Mouse (Mus musculus): ENCODE results near the gene Cacna1d. TPM values are rescaled to one million over a fixed set of nuclear protein-coding genes. Genes with fewer than 3 reads are reported as not detected.

Gene Cacna1d
- total RNA-seq, 2 experiments from 2014 or later: 50.9 to 52.4 TPM

- no peak for DNase-seq (ENCODE audit: low spot score in 2 of 2)
Measured at GRCm38 (mm10) chr14:30372878-30373277, 118.4 kb downstream of the Cacna1d start.

GRCm38 (mm10) chr14:30371070-30371469 lies 120.2 kb downstream of the Cacna1d start:
- no peak for DNase-seq (ENCODE audit: low spot score in 2 of 2)

- peak in 1 of 2 experiments; percentile 6 for DNase-seq (ENCODE audit: low spot score in 2 of 2)
Measured at GRCm38 (mm10) chr14:30367074-30367473, 124.2 kb downstream of the Cacna1d start.

DNA sequence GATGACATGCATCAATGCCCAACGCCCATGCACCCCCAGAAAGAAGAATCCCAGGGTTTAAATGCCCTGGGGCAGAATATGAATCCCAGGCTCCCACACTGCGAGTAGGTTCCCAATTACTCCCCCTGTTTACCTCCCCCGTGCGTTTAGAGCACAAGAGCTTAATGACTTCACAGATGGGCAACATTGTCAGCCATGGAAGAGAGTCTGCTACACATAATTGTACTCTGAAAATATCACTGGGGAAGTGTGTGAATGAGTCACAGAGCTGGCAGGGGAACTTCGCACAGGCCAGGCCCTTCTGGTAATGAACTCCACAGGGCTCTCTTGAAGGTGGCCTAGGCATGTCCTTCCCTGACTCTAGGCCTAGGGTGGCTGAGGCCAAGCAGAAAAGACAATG lies 125.4 kb downstream of the Cacna1d start:
- peak; percentile 30 to 45 for DNase-seq (ENCODE audit: low spot score in 2 of 2)

- DNase-seq (ENCODE audit: low spot score in 2 of 2): peak in 1 of 2 experiments; percentile 5
Measured at GRCm38 (mm10) chr14:30363487-30364167, 127.6 kb downstream of the Cacna1d start.

GRCm38 (mm10) chr14:30362370-30362769 lies 128.9 kb downstream of the Cacna1d start:
- DNase-seq (ENCODE audit: low spot score in 2 of 2): peak in 1 of 2 experiments; percentile 7

DNA sequence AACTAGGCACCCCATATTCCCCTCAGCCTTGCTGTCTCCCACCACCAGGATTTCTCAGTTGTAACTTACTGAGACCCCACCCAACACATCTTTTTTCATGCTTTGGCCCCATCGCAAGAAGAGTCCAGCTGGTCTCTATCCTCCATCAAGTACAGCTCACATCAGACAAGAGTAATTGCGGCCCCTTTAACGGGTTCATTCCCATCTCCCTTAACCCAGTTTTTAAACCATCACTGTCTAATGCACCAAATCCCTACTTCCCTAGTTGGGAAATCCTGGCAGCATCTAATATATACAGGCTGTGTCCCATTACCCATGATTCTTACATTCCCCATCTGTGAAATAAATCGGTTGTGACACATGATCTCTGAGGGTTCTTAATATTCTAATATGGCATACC lies 130.8 kb downstream of the Cacna1d start:
- DNase-seq (ENCODE audit: low spot score in 2 of 2): peak in 1 of 2 experiments; percentile 1

- DNase-seq (ENCODE audit: low spot score in 2 of 2): no peak
Measured at GRCm38 (mm10) chr14:30360004-30360403, 131.3 kb downstream of the Cacna1d start.

DNA sequence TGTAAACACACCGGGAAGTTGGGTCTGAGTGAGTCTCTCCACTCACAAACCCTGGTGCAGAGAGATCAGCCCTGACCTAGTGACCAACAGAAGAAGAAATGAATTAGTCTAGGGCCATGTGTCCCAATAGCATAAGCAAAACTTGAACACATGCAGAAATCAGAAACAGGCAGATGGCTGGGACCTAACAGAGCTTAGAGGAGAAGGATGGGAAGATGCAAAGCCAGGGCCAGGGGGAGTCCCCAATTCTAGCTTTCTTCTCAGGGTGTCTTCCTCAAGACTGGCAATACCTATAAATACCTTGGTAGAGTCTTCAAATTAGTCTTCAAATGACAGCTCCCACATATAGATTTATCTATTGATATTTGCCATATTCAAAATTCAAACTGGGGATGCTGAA lies 133.2 kb downstream of the Cacna1d start:
- DNase-seq (ENCODE audit: low spot score in 2 of 2): no peak

DNA sequence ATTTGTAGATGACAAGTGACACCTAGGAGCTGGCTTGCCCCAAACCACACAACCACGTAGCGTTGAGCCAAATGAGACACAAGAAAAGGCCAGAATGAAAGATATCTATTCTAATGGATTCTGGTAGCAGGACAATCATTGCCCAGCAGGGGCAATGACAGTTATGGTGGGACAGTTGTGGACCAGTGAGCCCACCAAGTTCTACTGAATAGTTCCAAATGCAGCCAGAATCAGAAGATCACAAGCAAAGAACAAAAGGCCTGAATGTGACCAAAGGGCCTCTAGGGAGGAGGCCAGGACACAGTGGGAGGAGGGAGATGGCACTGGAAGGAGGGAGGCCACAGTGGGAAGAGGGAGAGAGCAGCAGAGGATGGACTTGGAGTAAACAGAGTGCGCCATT lies 134.8 kb downstream of the Cacna1d start:
- no peak for DNase-seq (ENCODE audit: low spot score in 2 of 2)

- no peak for DNase-seq (ENCODE audit: low spot score in 2 of 2)
Measured at GRCm38 (mm10) chr14:30354761-30355160, 136.5 kb downstream of the Cacna1d start.

DNA sequence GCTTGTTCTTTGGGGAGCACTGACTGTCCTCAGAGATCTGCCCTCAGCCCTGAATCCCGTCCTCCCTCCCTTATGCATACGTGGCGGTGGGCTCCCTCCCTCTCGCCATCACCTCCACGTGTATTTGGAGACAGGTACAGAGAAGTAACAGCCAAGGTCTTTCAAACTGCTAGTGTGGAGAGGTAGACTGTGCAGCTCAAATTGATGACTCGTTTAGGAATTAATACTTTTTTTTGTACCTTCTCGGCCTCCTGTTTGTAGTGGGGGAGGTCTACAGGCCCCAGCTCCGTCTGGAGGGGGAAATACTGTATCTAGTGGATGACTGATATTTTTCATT lies 137.2 kb downstream of the Cacna1d start:
- no peak for DNase-seq (ENCODE audit: low spot score in 2 of 2)

GRCm38 (mm10) chr14:30353291-30354126 lies 137.7 kb downstream of the Cacna1d start:
- peak; percentile 47 to 69 for DNase-seq (ENCODE audit: low spot score in 2 of 2)

DNA sequence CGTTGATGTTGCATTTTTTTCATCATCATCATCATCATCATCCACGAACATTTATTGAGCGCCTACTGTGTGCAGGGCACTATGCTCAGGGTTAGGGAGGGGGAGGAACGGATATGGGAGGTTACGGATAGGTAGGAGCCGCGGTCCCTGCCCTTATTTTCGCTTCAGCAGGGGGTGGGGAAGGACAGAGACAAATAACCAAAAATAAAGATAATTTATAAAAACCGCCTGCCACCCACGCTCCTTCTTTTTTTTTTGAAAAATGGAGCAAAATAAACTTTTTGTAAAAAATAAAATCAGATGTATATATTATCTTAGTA lies 138.3 kb downstream of the Cacna1d start:
- no peak for DNase-seq (ENCODE audit: low spot score in 2 of 2)

DNA sequence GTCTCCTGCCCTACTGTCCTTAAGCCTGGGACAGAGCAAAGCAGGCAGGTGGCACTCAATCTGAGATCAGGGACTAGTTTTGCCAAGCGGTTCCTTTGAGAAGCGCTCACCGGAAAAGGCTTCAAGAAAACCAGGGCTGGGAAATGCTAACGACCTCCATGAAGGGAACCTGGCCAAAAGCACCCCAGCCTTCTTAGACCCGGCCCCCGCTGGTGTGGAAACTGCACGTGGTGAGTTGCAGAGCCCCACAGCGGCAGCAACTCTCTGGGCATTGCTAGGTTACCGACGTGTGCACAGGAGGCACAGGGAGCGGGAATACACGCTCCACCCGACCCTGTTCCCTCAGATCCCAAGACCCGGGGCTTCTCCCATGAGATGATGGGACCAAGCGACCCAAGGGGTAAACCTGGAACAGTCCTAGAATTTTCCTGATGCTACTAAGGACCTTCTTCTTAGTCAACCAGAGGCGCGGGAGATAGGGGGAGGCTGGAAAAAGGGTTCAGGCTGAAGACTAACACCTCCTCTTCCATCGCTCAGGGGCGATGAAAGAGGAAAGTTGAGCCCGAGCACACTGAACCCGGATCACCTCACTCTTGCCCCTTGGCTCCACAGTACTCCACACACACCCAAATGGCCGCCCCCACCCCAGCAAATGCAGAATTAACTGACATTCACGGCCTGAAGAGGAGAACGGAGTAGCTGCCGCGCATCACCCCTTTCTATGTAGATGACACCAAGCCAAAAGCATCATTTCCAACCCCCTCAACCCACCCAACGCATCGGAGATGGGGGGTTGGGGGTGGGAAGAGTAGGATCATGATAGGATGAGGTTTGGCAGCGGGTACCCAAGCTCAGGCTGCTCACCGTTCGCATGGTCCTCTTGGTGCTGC lies 138.9 kb downstream of the Cacna1d start:
- DNase-seq (ENCODE audit: low spot score in 2 of 2): peak; percentile 56 to 63

GRCm38 (mm10) chr14:30350285-30350684 lies 141.0 kb downstream of the Cacna1d start:
- no peak for DNase-seq (ENCODE audit: low spot score in 2 of 2)

DNA sequence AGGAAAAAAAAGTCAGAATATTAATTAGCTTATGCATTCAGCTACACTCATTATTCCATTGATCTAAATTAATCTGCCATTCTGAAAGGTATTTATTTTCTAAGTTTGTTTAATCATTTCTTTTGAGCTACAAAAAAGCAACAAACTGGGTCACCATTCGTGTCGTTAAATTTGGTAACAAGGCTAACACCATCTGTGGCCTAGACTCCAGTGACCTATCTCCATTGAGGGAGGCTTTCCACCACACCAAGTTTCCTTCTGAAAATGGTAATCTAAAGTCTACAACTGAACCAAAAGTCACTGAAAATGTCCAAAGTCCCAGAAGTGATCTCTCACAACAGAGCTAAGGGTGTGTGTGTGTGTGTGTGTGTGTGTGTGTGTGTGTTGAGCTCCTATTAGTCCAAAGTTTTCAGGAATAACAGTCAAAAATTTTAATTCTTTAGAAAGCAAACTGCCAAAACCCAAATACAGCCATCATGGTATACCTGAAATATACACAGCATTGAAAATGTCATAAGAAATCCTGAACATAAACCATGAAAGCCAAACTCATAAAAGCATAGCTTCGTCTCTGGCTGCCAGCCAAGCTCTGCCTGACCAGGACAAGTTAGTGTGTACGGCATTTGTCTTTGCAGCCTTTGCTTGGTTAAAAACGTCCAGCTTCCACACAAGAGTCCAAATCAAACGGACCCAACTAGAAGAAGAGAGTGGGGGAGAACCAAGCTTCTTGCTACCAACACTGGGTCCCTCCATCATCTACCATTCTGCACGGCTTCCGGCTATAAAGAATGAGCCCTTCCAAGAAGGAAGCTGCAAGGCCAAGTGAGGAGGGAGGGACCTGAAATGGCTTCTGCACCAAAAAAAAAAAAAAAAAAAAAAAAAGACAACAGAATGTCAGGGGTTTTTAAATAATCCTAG lies 146.0 kb downstream of the Cacna1d start:
- DNase-seq (ENCODE audit: low spot score in 2 of 2): no peak

- DNase-seq (ENCODE audit: low spot score in 2 of 2): no peak
Measured at GRCm38 (mm10) chr14:30343740-30344139, 147.5 kb downstream of the Cacna1d start.

GRCm38 (mm10) chr14:30341825-30342590 lies 149.2 kb downstream of the Cacna1d start:
- DNase-seq (ENCODE audit: low spot score in 2 of 2): no peak

- no peak for DNase-seq (ENCODE audit: low spot score in 2 of 2)
Measured at GRCm38 (mm10) chr14:30340140-30340539, 151.1 kb downstream of the Cacna1d start.

All from layer of hippocampus, postnatal 10 days (tissue).